Mouse (Mus musculus): ENCODE results near the gene Phactr2.

- TF ChIP-seq CTCF (conservative IDR thresholded peaks at IDR 0.05; ENCODE audit: insufficient read depth, insufficient read length, low read depth, low read length) (no peak), POLR2A (IDR thresholded peaks at IDR 0.05; ENCODE audit: low read depth, low read length) (no peak)
Observed at GRCm38 (mm10) chr10:13419246-13419645, 55.0 kb downstream of the Phactr2 start.

Measured in kidney, adult 2 months (tissue).